ENCODE assay signal across 8 mouse cellular contexts in the genomic region with DNA sequence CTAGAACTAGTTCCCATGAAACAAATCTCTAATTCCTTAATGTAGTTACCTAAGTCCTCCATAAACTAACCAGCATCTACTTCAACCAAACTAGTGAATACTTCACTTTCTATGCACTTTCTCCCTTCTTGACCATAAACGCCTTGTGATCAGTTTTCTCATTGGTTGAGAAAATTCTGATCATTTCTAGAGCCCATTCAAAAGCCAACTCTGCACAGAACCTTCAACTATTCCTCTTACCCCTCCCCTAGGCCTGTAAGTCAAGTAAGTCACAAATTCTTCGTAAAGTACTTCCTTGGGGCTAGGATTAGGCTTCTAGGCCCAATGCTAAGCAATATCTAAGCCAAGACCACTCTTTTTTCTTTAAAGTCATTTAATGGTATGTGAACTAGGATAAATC. TPM values are rescaled to one million over a fixed set of nuclear protein-coding genes. Genes with fewer than 3 reads are reported as not detected.
A peak's percentile ranks its signal among the peaks of the same experiment; 100 is the strongest.
DNase-seq lines count a peak whose midpoint lies in the region; ATAC-seq and TF ChIP-seq lines count a peak whose summit lies in the region.

No protein-coding gene starts in this region.

- H3K4me1 ChIP-seq in megakaryocyte, embryonic 14.5 days, result peaks cover 26% of the 10 kb centered on the region
- peaks cover 15% of the 10 kb centered on the region for H3K4me1 ChIP-seq in embryonic facial prominence, embryonic 13.5 days
- peaks cover 18% of the 10 kb centered on the region for H3K4me1 ChIP-seq in limb, embryonic 10.5 days
- no peaks in the 10 kb centered on the region for H3K4me1 ChIP-seq in small intestine, adult 2 months (ENCODE audit: control insufficient read depth, insufficient read depth, insufficient read length, low read length)

- H3K27me3 ChIP-seq in megakaryocyte, embryonic 14.5 days (replicated peaks), result no peaks in the 10 kb centered on the region
- H3K27me3 ChIP-seq in embryonic facial prominence, embryonic 13.5 days, result no peaks in the 10 kb centered on the region
- H3K27me3 ChIP-seq in limb, embryonic 10.5 days (ENCODE audit: low read depth, poor library complexity, severe bottlenecking), result no peaks in the 10 kb centered on the region
- no peaks in the 10 kb centered on the region for H3K27me3 ChIP-seq in small intestine, adult 2 months (ENCODE audit: control insufficient read depth, insufficient read depth, low read length)

- WGBS in embryonic facial prominence, embryonic 13.5 days, result 11% methylated on average over 2 of the region's 2 CpGs
- WGBS in limb, embryonic 10.5 days, result 21% methylated on average over 2 of the region's 2 CpGs
- 4% methylated on average over 2 of the region's 2 CpGs for WGBS in small intestine, adult 2 months

- no peak for DNase-seq in limb, embryonic 10.5 days (ENCODE audit: low spot score)
- DNase-seq in frontal cortex, adult 2 months (ENCODE audit: extremely low spot score in 1 of 2, low spot score in 1 of 2), result no peak
- DNase-seq in right cerebral cortex, postnatal 36 days (ENCODE audit: low spot score in 2 of 2), result no peak
- no peak for DNase-seq in adrenal gland, postnatal 36 days

- H3K9me3 ChIP-seq in megakaryocyte, embryonic 14.5 days, result no peaks in the 10 kb centered on the region
- H3K9me3 ChIP-seq in embryonic facial prominence, embryonic 13.5 days, result no peaks in the 10 kb centered on the region
- no peaks in the 10 kb centered on the region for H3K9me3 ChIP-seq in limb, embryonic 10.5 days (replicated peaks)

- peak overlapping the region; percentile 89; the same call in 1 of the 2 replicates for H3K27ac ChIP-seq in embryonic facial prominence, embryonic 13.5 days
- H3K27ac ChIP-seq in limb, embryonic 10.5 days, result peak overlapping the region; percentile 92
- no peak overlapping the region for H3K27ac ChIP-seq in small intestine, adult 2 months (ENCODE audit: insufficient read depth, low read depth, low read length)

- no peak for ATAC-seq in megakaryocyte, adult 5-6 weeks (ENCODE audit: poor library complexity, severe bottlenecking)
- ATAC-seq in embryonic facial prominence, embryonic 13.5 days (ENCODE audit: insufficient number of reproducible peaks, insufficient read depth, low FRiP score, low TSS enrichment, low read depth), result no peak

- no peak for TF ChIP-seq POLR2A in small intestine, adult 2 months (IDR thresholded peaks at IDR 0.05; ENCODE audit: low read depth, low read length)

- H3K9ac ChIP-seq in embryonic facial prominence, embryonic 13.5 days, result peak overlapping the region; percentile 93

- peaks cover 24% of the 10 kb centered on the region for H3K36me3 ChIP-seq in megakaryocyte, embryonic 14.5 days (replicated peaks; ENCODE audit: low read length)
- H3K36me3 ChIP-seq in embryonic facial prominence, embryonic 13.5 days, result peaks cover 11% of the 10 kb centered on the region
- peaks cover 31% of the 10 kb centered on the region for H3K36me3 ChIP-seq in limb, embryonic 10.5 days
- H3K36me3 ChIP-seq in small intestine, adult 2 months (ENCODE audit: control insufficient read depth, insufficient read depth, low read length), result peaks cover 11% of the 10 kb centered on the region

- peak overlapping the region; percentile 83 for H3K4me2 ChIP-seq in embryonic facial prominence, embryonic 13.5 days

- no peak for TF ChIP-seq CTCF in small intestine, adult 2 months (IDR thresholded peaks at IDR 0.05; ENCODE audit: extremely low read depth, insufficient read length, insufficient replicate concordance, low read depth, low read length)

- H3K4me3 ChIP-seq in megakaryocyte, embryonic 14.5 days (replicated peaks), result peak overlapping the region; percentile 98
- H3K4me3 ChIP-seq in embryonic facial prominence, embryonic 13.5 days, result peak overlapping the region; percentile 82
- peak overlapping the region; percentile 92 for H3K4me3 ChIP-seq in limb, embryonic 10.5 days
- H3K4me3 ChIP-seq in small intestine, adult 2 months (ENCODE audit: low read depth, low read length), result peak overlapping the region; percentile 92; the same call in 1 of the 2 replicates

RNA-seq across cellular contexts. Expression of a gene that starts 1.1 kb away (rescaled TPM):
- 8.0 and 28.7 TPM in 2 replicates for polyA plus RNA-seq in megakaryocyte, embryonic 14.5 days (2012; ENCODE audit: insufficient read depth, low replicate concordance)
- total RNA-seq in megakaryocyte, adult 5-6 weeks (2015), result 109 and 115 TPM in 2 replicates
- total RNA-seq in megakaryocyte, adult 5-6 weeks (2017), result 95.9 and 103 TPM in 2 replicates
- polyA plus RNA-seq in embryonic facial prominence, embryonic 13.5 days (2015; fragmentation: Nextera tagmentation; extraction: Ambion mirVana), result 138 and 143 TPM in 2 replicates
- 122 and 137 TPM in 2 replicates for polyA plus RNA-seq in limb, embryonic 10.5 days (2016; fragmentation: Nextera tagmentation; extraction: Ambion mirVana)
- polyA plus RNA-seq in small intestine, adult 2 months (2012; rRNA removed), result 1.4 and 2.1 TPM in 2 replicates
- polyA plus RNA-seq in frontal cortex, adult 2 months (2012; rRNA removed), result 39.9 and 44.1 TPM in 2 replicates
- total RNA-seq in adrenal gland, postnatal 36 days (2021), result 100 to 1,000 TPM; 129 to 170 TPM
